Mouse (Mus musculus): ENCODE results near the gene Ifna5. TPM values are rescaled to one million over a fixed set of nuclear protein-coding genes. Genes with fewer than 3 reads are reported as not detected.

Gene Ifna5
- polyA plus RNA-seq, 1 experiment from 2014 or later = not detected

DNA sequence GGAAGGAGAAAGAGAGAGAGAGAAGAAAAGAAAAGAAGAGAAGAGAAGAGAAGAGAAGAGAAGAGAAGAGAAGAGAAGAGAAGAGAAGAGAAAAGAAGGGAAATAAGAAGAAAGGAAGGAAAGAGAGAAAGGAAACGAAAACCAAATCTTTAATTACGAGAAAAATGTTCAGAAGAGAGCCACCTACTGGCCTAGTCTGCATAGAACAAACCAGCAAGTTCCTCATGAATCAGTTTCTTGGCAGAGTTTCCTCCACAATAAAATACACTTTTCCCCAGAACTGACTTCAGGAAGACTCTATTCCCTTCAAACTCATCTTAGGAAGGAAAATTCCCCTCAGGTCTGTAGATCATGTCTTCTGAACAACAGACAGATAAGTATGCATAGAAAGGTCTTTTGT is 10.0 kb downstream of the Ifna5 start:
- DNase-seq (ENCODE audit: low spot score) = no peak
- ATAC-seq (replicated peaks; ENCODE audit: low FRiP score, low TSS enrichment, low read depth) = no peak
- H3K9me3 ChIP-seq (ENCODE audit: control insufficient read depth, low read length) = no peaks in the 10 kb centered on the region
- no peak overlapping the region for H3K4me3 ChIP-seq (ENCODE audit: low read depth, low read length)
- H3K4me2 ChIP-seq (ENCODE audit: low read length) = no peak overlapping the region
- H3K27me3 ChIP-seq (replicated peaks; ENCODE audit: control insufficient read depth, insufficient read depth, low read length) = no peaks in the 10 kb centered on the region
- 58% methylated on average over 2 of the region's 2 CpGs for WGBS
- no peaks in the 10 kb centered on the region for H3K36me3 ChIP-seq (ENCODE audit: control insufficient read depth, insufficient read depth, low read length)
- no peak overlapping the region for H3K9ac ChIP-seq (ENCODE audit: low read length)
- no peak overlapping the region for H3K27ac ChIP-seq (ENCODE audit: low read depth)
- no peaks in the 10 kb centered on the region for H3K4me1 ChIP-seq (replicated peaks; ENCODE audit: control insufficient read depth, insufficient read depth, low read length)

DNA sequence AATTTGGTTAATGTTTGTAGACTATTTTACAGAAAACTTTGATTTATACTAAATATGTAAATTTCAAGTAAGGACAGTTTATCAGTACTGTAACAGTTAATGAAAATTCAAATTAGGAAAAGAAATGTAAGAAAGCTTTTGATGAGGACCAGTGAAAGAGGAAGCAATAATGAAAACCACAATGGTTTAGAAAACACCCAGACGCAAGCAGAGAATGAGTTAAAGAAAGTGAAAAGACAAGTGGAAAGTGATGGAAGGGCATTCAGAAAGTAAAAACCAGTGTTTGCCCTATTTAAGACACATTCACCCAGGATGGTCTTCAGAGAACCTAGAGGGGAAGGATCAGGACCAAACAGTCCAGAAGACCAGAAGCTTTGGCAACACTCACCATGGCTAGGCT is 14.4 kb downstream of the Ifna5 start, which contains the start of gene Ifna1:
Gene Ifna1 (plus strand): TSS at position 390 of the 400 bp plus-strand sequence.
- H3K9me3 ChIP-seq (ENCODE audit: control insufficient read depth, low read length) = no peaks in the 10 kb centered on the region
- ATAC-seq (replicated peaks; ENCODE audit: low FRiP score, low TSS enrichment, low read depth) = no peak
- no peak within 1 kb of the TSS for H3K27ac ChIP-seq (ENCODE audit: low read depth)
- H3K27me3 ChIP-seq (replicated peaks; ENCODE audit: control insufficient read depth, insufficient read depth, low read length) = no peaks in the 10 kb centered on the region
- no peaks in the 10 kb centered on the region for H3K36me3 ChIP-seq (ENCODE audit: control insufficient read depth, insufficient read depth, low read length)
- H3K4me3 ChIP-seq (ENCODE audit: low read depth, low read length) = no peak within 1 kb of the TSS
- no peak within 1 kb of the TSS for H3K4me2 ChIP-seq (ENCODE audit: low read length)
- 79% methylated on average over 1 of the region's 1 CpGs for WGBS
- no peak for DNase-seq (ENCODE audit: low spot score)
- no peak within 1 kb of the TSS for H3K9ac ChIP-seq (ENCODE audit: low read length)
- H3K4me1 ChIP-seq (replicated peaks; ENCODE audit: control insufficient read depth, insufficient read depth, low read length) = no peaks in the 10 kb centered on the region

DNA sequence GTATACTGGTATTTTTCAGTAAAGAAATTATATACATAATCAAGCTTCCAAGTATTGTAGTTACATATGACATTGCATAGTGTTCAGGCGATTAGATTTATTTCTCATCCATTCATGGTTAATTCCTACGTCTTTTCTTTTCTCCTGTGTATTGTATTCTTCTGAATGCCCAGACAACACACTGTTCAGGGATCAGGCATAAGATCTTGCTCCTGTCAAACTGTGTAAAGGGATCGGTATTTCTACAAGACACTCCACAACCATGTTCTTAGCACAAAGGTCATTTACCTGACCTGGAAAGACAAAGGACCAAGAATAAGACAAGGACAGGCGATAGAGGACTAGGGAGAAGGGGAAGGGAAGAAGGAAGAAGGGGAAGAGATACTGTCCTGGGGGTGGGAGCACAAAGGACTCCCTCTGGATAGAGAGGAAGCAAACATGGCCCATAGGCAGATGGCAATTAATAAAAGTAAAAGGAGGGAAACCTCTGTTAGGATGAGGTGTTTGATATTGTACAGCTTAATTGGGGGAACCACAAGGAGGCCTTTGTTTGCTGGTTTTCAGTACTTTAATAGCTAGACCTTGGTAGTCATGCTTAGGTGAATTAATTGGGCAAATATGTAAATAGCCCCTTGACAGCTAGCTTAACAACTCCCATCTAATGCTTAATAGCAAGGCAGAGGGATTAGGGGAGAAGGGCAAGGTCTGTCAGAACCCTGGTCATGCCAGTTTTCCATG is 15.9 kb downstream of the Ifna5 start:
- H3K4me2 ChIP-seq (ENCODE audit: low read length) = no peak overlapping the region
- WGBS = 75% methylated on average over 4 of the region's 4 CpGs
- no peaks in the 10 kb centered on the region for H3K36me3 ChIP-seq (ENCODE audit: control insufficient read depth, insufficient read depth, low read length)
- no peaks in the 10 kb centered on the region for H3K4me1 ChIP-seq (replicated peaks; ENCODE audit: control insufficient read depth, insufficient read depth, low read length)
- no peaks in the 10 kb centered on the region for H3K9me3 ChIP-seq (ENCODE audit: control insufficient read depth, low read length)
- no peak overlapping the region for H3K27ac ChIP-seq (ENCODE audit: low read depth)
- H3K27me3 ChIP-seq (replicated peaks; ENCODE audit: control insufficient read depth, insufficient read depth, low read length) = no peaks in the 10 kb centered on the region
- H3K9ac ChIP-seq (ENCODE audit: low read length) = no peak overlapping the region
- no peak overlapping the region for H3K4me3 ChIP-seq (ENCODE audit: low read depth, low read length)
- ATAC-seq (replicated peaks; ENCODE audit: low FRiP score, low TSS enrichment, low read depth) (no peak), DNase-seq (ENCODE audit: low spot score) (no peak)

DNA sequence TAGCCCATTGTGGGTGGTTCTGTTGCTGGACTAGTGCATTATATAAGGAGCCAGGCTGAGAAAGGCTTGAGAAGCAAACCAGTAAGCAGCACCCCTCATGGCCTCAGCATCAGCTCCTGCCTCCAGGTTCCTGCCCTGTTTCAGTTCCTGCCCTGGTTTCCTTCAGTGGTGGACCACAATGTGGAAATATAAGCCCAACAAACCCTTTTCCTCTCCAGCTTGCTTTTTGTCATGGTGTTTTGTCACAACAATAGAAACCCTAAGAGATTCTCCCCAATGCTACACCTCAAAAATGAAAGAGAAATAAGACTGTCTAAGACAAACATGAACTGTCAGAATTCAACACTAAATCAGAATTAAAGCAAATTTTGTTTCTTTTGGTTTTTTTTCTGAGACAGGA is 23.9 kb downstream of the Ifna5 start:
- Histone ChIP-seq H3K9me3 (ENCODE audit: control insufficient read depth, low read length) (no peaks in the 10 kb centered on the region), H3K4me1 (replicated peaks; ENCODE audit: control insufficient read depth, insufficient read depth, low read length) (no peaks in the 10 kb centered on the region; the same call in 1 of the 2 replicates), H3K9ac (ENCODE audit: low read length) (no peak overlapping the region), H3K4me3 (ENCODE audit: low read depth, low read length) (no peak overlapping the region), H3K27me3 (replicated peaks; ENCODE audit: control insufficient read depth, insufficient read depth, low read length) (no peaks in the 10 kb centered on the region), H3K27ac (ENCODE audit: low read depth) (no peak overlapping the region), H3K4me2 (ENCODE audit: low read length) (no peak overlapping the region), H3K36me3 (ENCODE audit: control insufficient read depth, insufficient read depth, low read length) (no peaks in the 10 kb centered on the region)
- ATAC-seq (replicated peaks; ENCODE audit: low FRiP score, low TSS enrichment, low read depth) (no peak), DNase-seq (ENCODE audit: low spot score) (no peak)

DNA sequence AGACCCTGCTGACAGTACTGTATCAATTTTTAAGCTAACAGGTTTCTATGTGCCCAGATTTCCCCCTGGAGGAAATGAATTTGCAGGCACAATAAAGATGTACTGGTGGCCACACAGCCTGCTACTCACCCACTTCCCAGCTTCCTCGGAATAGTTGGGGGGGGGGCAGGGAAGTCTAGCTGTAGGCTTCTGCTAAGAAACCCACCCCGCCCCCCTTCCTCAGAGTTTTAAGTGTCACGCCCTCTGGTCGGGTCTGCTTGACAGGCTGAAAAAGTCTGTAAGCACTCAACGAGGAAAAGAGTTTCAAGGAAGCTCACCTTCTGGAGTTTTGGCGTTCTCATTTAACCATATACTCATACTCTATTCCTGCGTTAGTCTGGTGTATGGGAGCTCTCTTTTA is 28.0 kb downstream of the Ifna5 start:
- H3K4me3 ChIP-seq (ENCODE audit: low read depth, low read length) = no peak overlapping the region
- ATAC-seq (replicated peaks; ENCODE audit: low FRiP score, low TSS enrichment, low read depth) = no peak
- no peak overlapping the region for H3K9ac ChIP-seq (ENCODE audit: low read length)
- H3K27ac ChIP-seq (ENCODE audit: low read depth) = no peak overlapping the region
- H3K4me2 ChIP-seq (ENCODE audit: low read length) = no peak overlapping the region
- WGBS = 9% methylated on average over 7 of the region's 7 CpGs
- 0 out of 2 replicates have a peak, but pooled peaks cover 4% of the 10 kb centered on the region for H3K27me3 ChIP-seq (replicated peaks; ENCODE audit: control insufficient read depth, insufficient read depth, low read length)
- DNase-seq (ENCODE audit: low spot score) = no peak
- H3K9me3 ChIP-seq (ENCODE audit: control insufficient read depth, low read length) = no peaks in the 10 kb centered on the region
- H3K36me3 ChIP-seq (ENCODE audit: control insufficient read depth, insufficient read depth, low read length) = no peaks in the 10 kb centered on the region
- H3K4me1 ChIP-seq (replicated peaks; ENCODE audit: control insufficient read depth, insufficient read depth, low read length) = no peaks in the 10 kb centered on the region; the same call in 1 of the 2 replicates

DNA sequence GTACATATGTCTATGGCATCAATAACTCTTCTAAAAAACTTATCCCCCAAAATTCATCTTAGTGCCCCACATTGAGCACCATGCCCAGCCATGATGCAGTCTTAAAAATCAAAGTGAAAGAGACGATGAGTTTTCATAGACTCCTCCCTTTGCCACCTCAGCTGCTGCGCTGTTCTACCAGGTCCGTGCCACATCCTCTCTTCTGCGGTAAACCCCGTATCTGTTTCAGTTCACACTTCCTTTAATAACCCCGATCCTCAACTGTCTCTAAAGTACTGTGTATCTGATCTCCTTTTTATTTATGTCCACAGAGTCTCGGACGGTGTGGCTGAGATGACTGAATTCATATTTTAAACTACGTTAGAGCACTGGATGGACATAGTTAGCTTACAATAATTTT is 29.3 kb downstream of the Ifna5 start:
- Histone ChIP-seq H3K9me3 (ENCODE audit: control insufficient read depth, low read length) (no peaks in the 10 kb centered on the region), H3K9ac (ENCODE audit: low read length) (no peak overlapping the region), H3K4me3 (ENCODE audit: low read depth, low read length) (no peak overlapping the region), H3K27me3 (replicated peaks; ENCODE audit: control insufficient read depth, insufficient read depth, low read length) (0 out of 2 replicates have a peak, but pooled peaks cover 4% of the 10 kb centered on the region), H3K36me3 (ENCODE audit: control insufficient read depth, insufficient read depth, low read length) (no peaks in the 10 kb centered on the region), H3K4me1 (replicated peaks; ENCODE audit: control insufficient read depth, insufficient read depth, low read length) (no peaks in the 10 kb centered on the region; the same call in 1 of the 2 replicates), H3K27ac (ENCODE audit: low read depth) (no peak overlapping the region), H3K4me2 (ENCODE audit: low read length) (no peak overlapping the region)
- WGBS = 61% methylated on average over 9 of the region's 9 CpGs
- DNase-seq (ENCODE audit: low spot score) (no peak), ATAC-seq (replicated peaks; ENCODE audit: low FRiP score, low TSS enrichment, low read depth) (no peak)

DNA sequence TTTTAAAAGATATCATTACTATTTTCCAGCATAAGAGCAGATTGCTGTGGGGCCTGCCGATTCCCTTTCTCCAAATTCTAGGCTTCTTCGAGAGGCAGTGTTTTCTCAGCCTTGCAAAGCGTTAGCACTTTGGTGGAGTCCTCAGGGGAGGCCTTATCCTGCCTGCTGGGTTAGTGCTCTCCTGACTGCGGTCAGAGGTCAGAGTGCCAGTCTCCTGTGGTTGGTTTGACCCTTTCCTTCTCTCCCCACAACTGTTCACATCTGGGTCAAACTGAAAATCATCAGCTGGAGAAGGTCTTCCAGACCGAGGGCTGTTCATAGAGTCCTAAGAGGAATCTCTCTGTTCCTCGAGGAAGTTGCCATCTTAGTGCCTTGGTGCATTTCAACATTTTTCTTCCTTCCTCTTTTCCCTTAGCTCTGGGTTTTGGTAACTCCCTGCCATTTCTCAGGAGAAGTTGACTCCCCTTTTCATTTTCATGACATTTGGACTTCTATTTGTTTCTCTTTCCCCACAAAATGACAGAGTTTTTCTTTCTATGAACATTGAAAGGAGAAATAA is 29.8 kb downstream of the Ifna5 start:
- H3K4me1 ChIP-seq (replicated peaks; ENCODE audit: control insufficient read depth, insufficient read depth, low read length) = no peaks in the 10 kb centered on the region; the same call in 1 of the 2 replicates
- DNase-seq (ENCODE audit: low spot score) (no peak), ATAC-seq (replicated peaks; ENCODE audit: low FRiP score, low TSS enrichment, low read depth) (no peak)
- H3K27me3 ChIP-seq (replicated peaks; ENCODE audit: control insufficient read depth, insufficient read depth, low read length) = 0 out of 2 replicates have a peak, but pooled peaks cover 4% of the 10 kb centered on the region
- H3K4me3 ChIP-seq (ENCODE audit: low read depth, low read length) = no peak overlapping the region
- H3K36me3 ChIP-seq (ENCODE audit: control insufficient read depth, insufficient read depth, low read length) = no peaks in the 10 kb centered on the region
- 54% methylated on average over 6 of the region's 6 CpGs for WGBS
- no peak overlapping the region for H3K4me2 ChIP-seq (ENCODE audit: low read length)
- no peak overlapping the region for H3K27ac ChIP-seq (ENCODE audit: low read depth)
- no peaks in the 10 kb centered on the region for H3K9me3 ChIP-seq (ENCODE audit: control insufficient read depth, low read length)
- no peak overlapping the region for H3K9ac ChIP-seq (ENCODE audit: low read length)

DNA sequence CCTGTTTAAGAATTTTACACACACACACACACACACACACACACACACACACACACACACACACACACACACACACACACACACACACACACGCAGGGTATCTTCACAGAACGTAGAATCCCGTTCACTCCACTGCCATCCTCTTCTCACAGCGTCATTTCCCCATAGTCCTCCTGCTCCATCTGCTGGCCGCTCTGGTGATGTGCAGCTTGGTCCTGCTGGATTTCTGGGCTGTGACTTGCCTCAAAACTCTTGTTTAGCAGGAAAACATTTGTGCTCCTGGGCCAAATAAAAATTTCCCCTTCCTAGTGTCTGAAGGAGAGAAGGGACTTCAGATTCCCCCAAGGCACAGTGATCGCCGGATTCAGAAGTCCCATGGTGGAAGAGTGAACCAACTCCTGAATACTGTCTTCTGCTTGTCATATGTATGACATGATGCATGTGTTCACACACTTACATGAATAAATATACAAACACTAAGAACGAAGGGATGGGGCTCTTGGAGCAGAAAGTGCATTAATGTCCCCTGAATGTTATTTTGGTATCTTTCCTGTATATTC is 32.1 kb downstream of the Ifna5 start:
- Histone ChIP-seq H3K9ac (ENCODE audit: low read length) (no peak overlapping the region; the same call in 1 of the 2 replicates), H3K4me1 (replicated peaks; ENCODE audit: control insufficient read depth, insufficient read depth, low read length) (no peaks in the 10 kb centered on the region; the same call in 1 of the 2 replicates), H3K27me3 (replicated peaks; ENCODE audit: control insufficient read depth, insufficient read depth, low read length) (0 out of 2 replicates have a peak, but pooled peaks cover 4% of the 10 kb centered on the region), H3K36me3 (ENCODE audit: control insufficient read depth, insufficient read depth, low read length) (no peaks in the 10 kb centered on the region), H3K4me3 (ENCODE audit: low read depth, low read length) (peak overlapping the region; percentile 56), H3K9me3 (ENCODE audit: control insufficient read depth, low read length) (no peaks in the 10 kb centered on the region), H3K4me2 (ENCODE audit: low read length) (peak overlapping the region; percentile 91), H3K27ac (ENCODE audit: low read depth) (no peak overlapping the region)
- peak; percentile 94 for DNase-seq (ENCODE audit: low spot score)
- WGBS = 0% methylated on average over 8 of the region's 8 CpGs
- peak; percentile 71; the same call in 1 of the 2 replicates for ATAC-seq (replicated peaks; ENCODE audit: low FRiP score, low TSS enrichment, low read depth)

Data from intestine, embryonic 14.5 days (tissue).